Mouse (Mus musculus) lung, postnatal 0 days (tissue): ENCODE data around the gene Mmrn2.

ENCODE experiments used
- CTCF ChIP-seq: IDR thresholded peaks from 2 replicates; pipeline ENCODE4 v1.5.1; 2016; ENCODE audit warnings: antibody characterized with exemption, mild to moderate bottlenecking
- EP300 ChIP-seq: IDR thresholded peaks from 2 replicates; pipeline ENCODE4 v1.6.1; 2016; ENCODE audit warnings: antibody characterized with exemption, mild to moderate bottlenecking, control low read depth

- no peak for TF ChIP-seq CTCF
- TF ChIP-seq EP300, result no peak
Observed at GRCm38 (mm10) chr14:34374577-34374976, 688 bp upstream of the Mmrn2 start, which contains the start of gene Sncg.
